Mouse (Mus musculus) left cerebral cortex, postnatal 4 days (tissue): ENCODE results near the gene Olfr694. TPM values are rescaled to one million over a fixed set of nuclear protein-coding genes. Genes with fewer than 3 reads are reported as not detected.
"Not testable (repeated sequence)": the region's sequence is repeated elsewhere in the genome, so short reads cannot be mapped to it uniquely, and the experiment has no call there.

Source experiments
- DNase-seq: peaks from one replicate; pipeline ENCODE4 v3.0.0-alpha.2; 2022
- intact Hi-C: fragments of 180-260 bp; cut with DNase I; formaldehyde crosslinking; loops from one replicate; pipeline ENCODE4 v1.15.1; 2025
- total RNA-seq, 2 experiments: library from RNA; stranded (reverse); gene quantifications; 2 replicates each; pipeline ENCODE4 v1.2.3; 2021

Olfr694 gene
- not detected for total RNA-seq

DNA sequence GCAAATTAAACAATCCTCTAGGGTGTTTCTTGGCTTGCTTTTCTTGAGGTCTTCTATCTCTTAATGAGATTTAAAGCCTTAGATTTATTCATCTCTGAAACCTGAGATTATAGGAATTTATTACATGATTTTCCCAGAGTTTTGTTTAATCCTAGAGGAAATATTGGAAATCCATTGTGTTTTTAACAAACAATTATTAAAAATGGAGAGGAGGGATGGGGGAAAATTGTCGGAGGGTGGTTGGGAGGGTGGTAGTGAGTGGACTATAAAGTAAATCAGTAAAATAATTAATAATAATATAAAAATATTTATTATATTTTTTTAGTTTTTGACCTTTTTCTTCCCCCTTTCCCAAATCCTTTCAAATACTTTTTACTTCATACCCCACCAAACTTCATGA is at the start of gene Olfr694:
Gene Olfr694, minus strand, starts transcription at position 101 of the 400 bp plus-strand sequence.
- intact Hi-C loops = no loop called here
- no peak for DNase-seq

DNA sequence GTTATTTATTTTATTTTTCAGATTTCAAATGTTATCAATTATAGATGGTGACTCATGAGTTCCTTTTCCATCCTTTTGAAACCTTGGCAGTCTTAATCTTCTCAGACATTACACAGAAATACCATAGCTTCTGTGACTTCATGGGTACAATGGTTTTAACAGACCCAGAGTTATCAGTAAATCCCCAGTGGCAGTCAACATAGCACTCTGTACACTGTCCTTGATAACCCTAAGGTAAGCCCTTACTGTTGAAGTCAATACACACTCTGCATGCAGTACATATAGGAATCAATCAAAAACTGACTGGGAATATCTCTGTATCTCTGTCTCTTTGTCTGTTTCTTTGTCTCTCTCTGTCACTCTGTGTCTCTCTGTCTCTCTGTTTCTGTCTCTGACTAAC is 45.4 kb upstream of the Olfr694 start:
- no peak for DNase-seq
- intact Hi-C loops = no loop called here

DNA sequence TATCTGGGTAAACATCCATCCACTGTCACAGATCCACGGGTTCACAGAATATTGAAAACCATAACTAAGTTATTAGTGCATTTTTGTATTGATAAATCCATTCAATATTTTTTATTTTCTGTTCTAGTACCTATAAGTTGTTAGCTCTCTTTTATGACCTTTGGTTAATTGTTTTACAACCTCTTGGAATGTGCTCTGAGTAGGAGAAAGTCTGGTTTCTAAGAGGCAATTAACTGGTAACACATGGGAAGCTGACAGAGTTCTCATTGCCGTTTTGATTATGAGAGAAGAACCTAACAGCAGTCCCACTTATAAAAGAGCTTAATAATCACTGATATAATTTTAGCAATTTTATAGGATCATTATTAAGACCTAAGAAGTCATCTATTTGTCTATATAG is 42.1 kb upstream of the Olfr694 start:
- DNase-seq = no peak
- intact Hi-C loops = no loop called here

DNA sequence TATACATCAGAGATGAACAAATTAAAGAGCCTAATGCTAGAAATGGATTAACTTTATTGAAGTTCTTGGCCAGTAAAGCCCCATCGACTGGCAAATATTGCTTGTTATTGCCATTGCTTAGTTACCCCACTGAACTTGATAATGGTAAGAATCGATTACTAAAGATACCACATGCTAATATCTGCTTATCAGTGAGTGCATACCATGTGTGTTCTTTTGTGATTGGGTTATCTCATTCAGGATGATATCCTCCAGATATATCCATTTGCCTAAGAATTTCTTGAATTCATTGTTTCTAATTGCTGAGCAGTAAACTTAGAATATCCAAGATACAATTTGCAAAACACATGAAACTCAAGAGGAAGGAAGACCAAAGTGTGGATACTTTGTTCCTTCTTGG is 34.0 kb upstream of the Olfr694 start:
- intact Hi-C loops, DNase-seq: not testable (repeated sequence)

DNA sequence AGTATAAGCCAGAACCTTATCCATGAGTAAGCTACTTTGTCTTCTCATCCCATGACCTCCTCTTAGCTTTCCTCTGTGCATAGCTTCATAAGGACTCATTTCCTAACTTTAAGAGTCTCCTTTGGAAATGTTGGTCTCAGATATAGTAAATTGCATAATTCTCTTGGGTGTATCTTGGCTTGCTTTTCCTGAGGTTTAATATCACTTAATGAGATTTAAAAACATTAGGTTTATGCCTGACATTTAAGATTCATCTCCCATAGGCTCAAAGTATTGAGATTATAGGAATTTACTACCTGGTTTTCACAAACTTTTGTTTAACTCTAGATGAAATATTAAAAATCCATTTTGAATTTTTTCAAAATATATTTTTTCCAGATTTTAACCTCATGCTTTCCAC is 24.7 kb upstream of the Olfr694 start, which contains the start of gene Olfr695:
Gene Olfr695, minus strand, starts transcription at position 101 of the 400 bp plus-strand sequence.
- no peak for DNase-seq
- intact Hi-C loops = no loop called here

DNA sequence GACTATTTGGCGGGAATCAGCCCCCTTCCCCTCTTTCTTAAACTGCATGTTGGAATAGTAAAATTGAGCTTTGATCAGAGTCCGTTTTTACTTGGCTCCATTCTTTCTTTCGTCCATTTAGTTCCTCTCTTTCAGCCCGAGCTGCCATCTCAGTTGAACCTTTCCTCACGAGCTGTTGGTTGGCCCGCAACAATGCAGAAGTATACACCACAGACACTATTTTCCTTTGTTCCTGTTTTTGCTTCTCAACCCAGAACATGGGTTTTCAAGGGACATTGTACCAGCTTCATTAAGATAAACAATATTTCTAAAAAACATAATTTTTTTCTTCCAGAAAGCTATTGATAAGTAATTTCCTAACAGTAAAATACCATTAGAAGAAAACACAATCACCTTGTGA is 19.8 kb upstream of the Olfr694 start:
- DNase-seq = no peak
- intact Hi-C loops = no loop called here

DNA sequence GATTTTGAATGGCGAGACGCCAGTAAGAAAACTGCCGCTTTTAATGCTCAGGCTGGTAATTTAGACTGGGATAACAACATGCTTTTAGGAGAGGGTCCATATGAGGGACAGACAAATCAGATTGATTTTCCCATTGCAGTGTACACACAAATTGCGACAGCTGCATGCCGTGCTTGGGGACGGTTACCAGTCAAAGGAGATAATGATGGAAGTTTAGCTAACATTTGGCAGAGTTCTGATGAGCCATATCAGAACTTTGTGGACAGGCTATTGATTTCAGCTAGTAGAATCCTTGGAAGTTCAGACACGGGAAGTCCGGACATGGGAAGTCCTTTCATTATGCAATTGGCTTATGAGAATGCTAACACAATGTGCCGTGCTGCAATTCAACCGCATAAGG is 16.1 kb upstream of the Olfr694 start:
- intact Hi-C loops, DNase-seq: not testable (repeated sequence)

DNA sequence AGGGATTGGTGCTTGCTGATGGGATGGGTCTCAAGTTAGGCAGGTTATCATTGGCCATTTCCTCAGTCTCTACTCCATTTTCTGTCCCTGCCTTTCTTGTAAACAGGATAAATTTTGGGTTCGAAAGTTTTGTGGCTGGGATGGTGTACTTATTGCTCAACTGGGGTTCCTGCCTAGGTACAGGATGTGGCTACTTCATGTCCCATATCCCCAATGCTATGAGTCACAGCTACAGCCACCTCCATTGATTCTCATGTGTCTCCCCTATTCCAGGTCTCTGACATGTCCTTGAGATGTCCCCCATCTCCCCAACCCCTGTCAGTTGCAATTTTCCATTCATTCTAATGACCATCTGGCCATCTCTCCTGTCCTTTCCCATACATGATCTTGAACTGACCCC is 5.3 kb upstream of the Olfr694 start:
- intact Hi-C loops = no loop called here
- no peak for DNase-seq

DNA sequence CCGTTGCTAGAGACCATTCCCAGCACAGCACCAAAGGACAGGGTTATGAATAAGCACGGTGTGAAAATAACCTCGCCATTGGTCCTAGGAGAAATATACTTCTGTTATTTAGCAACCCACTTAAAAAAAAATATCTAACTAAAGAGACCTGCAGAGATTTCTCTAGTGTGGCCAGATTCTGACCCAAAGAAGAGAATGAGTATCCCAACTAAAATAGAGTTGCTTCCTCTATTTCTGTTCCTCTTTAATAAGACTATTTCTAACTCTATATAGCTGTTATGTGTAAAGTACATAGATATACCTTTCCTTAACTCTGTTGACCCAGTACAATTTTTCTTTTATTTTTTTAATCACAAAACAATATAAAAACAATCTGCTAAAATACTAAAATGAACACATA is 1.4 kb upstream of the Olfr694 start:
- intact Hi-C loops = no loop called here
- DNase-seq = no peak

DNA sequence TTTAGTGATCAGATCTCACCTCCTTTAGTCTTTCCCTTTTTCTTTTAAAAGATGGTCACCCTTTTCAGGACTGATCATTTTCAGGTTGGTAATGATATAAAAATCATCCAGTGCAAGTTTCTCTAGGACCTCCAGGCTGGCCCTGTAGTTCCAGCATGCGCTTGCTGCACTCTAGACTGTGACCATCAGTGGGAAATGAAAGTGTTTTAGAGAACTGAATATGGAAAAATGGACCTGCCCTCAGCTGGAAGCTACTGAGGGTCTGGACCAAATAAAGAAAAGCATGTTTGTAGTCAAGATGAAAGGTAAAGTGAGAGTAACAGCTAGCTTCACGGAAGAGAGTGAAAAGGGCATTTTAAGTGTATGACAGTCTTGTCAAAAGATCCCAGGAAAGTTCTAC is 6.2 kb downstream of the Olfr694 start:
- no peak for DNase-seq
- intact Hi-C loops = no loop called here

DNA sequence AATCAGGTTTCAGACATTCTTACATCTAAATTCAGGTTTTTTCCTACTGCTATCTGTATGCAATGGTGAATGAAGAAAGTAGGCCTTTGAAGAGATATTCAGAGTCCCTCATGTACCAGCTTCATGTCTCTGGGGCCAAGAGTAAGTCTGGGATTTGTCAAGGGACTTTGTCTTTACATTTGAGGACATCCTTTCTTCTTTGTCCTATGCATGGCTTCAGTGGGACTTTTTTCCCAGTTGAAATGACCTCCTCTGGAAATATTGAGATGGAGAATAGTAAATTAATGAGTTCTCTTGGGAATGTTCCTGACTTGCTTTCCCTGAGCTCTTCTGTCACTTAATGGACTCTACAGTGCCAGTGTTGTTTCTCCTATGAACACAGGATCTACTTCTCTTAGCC is 11.1 kb downstream of the Olfr694 start, which contains the start of gene Olfr693:
Gene Olfr693, minus strand, starts transcription at position 101 of the 400 bp plus-strand sequence.
- no peak for DNase-seq
- intact Hi-C loops = no loop called here

DNA sequence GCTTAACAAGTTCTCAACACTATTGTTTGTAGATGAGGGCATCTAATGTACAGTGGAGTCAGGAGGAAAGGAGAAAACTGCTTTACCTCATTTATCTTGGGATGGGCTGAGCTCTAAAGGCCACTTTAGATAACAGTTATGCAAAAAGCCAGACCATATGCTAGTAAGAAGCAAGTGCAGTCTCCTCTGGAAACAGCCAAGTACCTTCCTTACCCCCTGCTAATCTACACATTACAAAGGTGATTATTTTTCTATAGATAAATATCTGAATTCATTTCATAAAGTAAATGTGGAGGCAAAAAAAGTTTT is 39.3 kb downstream of the Olfr694 start:
- no peak for DNase-seq
- intact Hi-C loops = no loop called here

DNA sequence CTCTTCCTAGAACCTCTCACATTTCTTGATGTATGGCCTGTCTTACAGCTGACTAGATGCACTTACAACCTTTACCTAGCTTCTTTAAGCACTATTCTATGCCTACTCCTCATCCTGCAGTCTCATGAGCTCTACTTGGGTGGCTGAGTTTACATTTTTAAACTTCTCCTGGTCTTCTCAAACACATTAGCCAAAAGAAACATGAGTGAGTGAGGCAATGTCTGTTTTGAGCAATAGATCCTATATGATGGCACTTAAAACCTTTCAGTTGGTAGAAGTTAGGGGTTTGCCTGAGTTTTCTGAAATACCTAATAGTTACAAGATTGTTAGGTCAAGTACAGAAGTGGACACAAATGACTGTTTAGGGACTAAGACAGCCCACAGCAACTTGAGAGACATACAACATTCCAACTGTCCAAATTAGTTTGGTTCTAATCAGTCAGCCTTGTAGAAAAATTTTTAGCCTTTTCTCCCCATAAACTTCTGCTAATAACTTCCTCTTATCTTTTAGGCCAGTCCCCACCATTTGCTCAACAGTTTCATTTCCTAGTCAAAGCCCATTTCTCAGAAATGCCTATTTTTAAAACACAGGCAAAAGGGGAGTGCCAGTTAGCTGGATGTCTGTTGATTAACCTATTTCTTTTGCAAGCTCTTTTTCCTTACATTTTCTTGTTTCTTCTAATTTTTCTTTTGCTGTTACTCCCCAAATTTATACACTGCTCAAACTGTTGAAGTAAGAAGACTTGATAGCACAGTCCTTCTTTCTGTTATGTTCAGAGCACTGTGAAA is 39.9 kb downstream of the Olfr694 start:
- no peak for DNase-seq
- intact Hi-C loops = no loop called here

DNA sequence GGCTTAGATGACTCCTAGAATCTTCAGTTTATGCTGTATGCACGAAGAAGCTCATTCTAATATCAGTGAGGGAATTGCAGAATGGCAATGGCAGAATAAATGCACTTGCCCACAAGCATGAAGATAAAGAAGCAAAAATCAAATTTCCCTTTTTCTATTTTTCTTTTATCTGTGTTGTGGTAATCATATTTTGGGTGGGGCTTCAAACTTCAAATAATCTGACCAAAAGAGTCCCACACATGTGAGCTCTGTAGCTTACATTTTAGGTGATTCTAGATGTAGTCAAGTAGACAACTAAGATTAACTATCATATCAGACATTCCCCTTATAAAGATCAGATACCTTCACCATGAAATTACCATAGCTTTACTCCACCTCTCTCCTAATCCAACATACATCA is 41.8 kb downstream of the Olfr694 start:
- intact Hi-C loops = no loop called here

DNA sequence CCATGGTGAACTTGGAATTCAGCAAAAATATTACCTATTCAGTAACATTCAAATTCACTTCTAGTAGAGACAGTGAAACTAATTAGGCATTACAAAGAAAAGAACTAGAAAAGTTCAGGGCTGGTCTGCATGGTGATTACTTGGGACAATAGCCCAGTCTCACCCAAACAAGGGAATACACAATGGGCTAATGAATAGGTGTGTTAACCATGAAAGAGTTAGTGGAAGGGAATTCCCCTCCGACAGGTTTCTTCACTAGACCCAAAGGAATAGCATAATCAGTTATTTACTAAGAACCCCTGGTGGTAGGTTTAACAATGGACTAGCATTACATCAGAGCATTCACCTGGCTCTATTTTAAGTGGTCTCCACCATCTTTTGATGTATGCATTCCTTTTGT is 46.4 kb downstream of the Olfr694 start:
- DNase-seq = no peak
- intact Hi-C loops = no loop called here

More for the DNA sequence above, 41.8 kb downstream of the Olfr694 start:
- no peak for DNase-seq

DNA sequence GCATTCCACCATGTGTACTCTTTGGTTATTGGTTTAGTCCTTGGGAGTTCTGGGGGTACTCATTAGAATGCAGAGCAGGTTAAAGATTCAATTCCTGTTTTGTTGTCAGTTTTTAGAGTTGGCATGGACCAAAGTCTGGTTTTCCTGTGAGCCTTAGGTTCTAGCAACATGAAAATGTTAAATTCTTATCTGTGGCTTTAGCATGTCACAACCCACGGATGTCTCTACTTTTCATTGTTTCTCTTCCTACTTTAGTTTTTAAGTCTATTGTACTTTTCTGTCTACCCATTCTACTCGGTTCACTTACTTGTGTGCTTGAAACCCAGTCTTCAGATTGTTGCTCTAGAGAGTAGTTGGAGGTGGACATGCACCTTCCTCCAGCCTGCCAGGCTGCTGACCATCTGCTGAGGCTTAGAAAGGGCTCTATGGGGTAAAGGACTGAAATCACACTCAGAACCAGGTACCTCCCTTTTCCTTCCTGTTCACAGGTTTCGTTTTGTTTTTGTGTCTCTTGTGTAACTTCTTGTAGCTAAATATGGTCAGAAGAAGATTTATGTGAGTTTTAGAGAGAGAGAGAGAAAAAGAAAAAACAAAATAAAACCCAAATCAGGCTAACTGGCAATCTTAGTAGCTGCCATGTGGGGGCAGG is 47.3 kb downstream of the Olfr694 start:
- intact Hi-C loops = no loop called here
- DNase-seq = no peak

DNA sequence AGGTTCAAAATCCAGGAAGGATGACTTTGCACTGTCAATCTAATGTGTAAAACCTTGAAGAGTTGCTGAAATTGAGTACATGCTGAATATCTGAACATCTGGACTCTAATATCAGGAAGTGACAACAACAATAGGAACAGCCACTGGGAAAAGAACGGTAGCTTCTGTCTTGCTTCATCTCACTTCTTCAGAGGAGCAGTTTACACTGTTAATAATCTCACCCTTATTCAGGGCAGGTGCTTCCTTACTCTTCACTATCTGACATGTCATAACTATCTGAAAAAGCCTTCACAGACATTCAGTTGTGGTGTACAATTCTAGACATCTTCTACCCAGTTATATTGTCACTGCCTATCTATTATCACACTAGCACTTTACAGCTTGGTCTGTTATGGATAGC is 50.8 kb downstream of the Olfr694 start:
- no peak for DNase-seq

DNA sequence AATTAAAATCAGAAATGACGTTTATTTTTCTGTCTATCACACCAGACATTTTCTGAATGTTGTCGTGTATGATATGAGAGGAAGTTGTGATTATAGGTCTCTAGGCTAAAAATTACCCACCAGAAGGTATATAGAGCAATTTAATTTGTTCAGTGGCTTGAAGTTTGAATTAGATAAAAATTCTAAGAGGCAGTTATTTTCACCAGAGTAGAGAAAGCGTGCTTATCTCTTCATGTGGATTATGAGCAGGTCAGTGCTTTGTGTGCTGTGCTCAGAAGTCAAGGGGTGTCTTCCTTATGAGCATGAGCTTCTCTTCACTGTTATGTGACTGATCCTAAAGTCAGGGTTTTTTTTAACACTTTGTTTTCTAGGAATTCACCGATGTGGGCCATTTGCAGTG is 56.1 kb downstream of the Olfr694 start:
- no peak for DNase-seq
- intact Hi-C loops = no loop called here

More for the DNA sequence above, 50.8 kb downstream of the Olfr694 start:
- intact Hi-C loops = no loop called here
